Mouse (Mus musculus) G1E-ER4 (cell line): ENCODE data around the gene Mb. TPM values are rescaled to one million over a fixed set of nuclear protein-coding genes. Genes with fewer than 3 reads are reported as not detected.

ENCODE experiments used
- GATA1 ChIP-seq: IDR thresholded peaks from one replicate; pipeline ENCODE4 v1.8.0; 2012; ENCODE audit warnings: low read length, inconsistent platforms
- polyA plus RNA-seq: library from polyadenylated mRNA; stranded (reverse); fragments of >175 nt; gene quantifications from 2 replicates; pipeline ENCODE4 v1.2.3, GENCODE M21; 2012

Gene Mb
- polyA plus RNA-seq, 1 experiment: not detected

GRCm38 (mm10) chr15:76976619-76977018 lies 73.9 kb downstream of the Mb start:
- TF ChIP-seq GATA1: no peak

- TF ChIP-seq GATA1: no peak
These were observed 76.4 kb downstream of the Mb start for GRCm38 (mm10) chr15:76973855-76974651.

GRCm38 (mm10) chr15:76973272-76973854 lies 77.1 kb downstream of the Mb start:
- TF ChIP-seq GATA1: no peak

- TF ChIP-seq GATA1: no peak
These were observed 77.8 kb downstream of the Mb start for GRCm38 (mm10) chr15:76972661-76973060.

Other genes with a start within 250 kb of the Mb start
- gene Zfp251, start 179.2 kb downstream of the Mb start, polyA plus RNA-seq: 23.9 and 30.0 TPM in 2 replicates
- gene Zfp7, start 171.4 kb downstream of the Mb start, polyA plus RNA-seq: 1.6 and 2.8 TPM in 2 replicates
- gene Gm49527, start 171.3 kb downstream of the Mb start, polyA plus RNA-seq: 1.5 and 4.8 TPM in 2 replicates
- 0.93 and 1.3 TPM in 2 replicates for gene Zfp647, start 125.2 kb downstream of the Mb start, polyA plus RNA-seq
- 98.1 and 123 TPM in 2 replicates for gene 1110038F14Rik, start 102.2 kb downstream of the Mb start, polyA plus RNA-seq
- gene Apol6, start 5.9 kb downstream of the Mb start, polyA plus RNA-seq: not detected in 2 replicates